Mouse (Mus musculus) adrenal gland, adult 2 months (tissue): ENCODE measurements around the gene Cript. TPM values are rescaled to one million over a fixed set of nuclear protein-coding genes. Genes with fewer than 3 reads are reported as not detected.

Experiments
- DNase-seq: peaks from one replicate; pipeline ENCODE4 v3.0.0; 2021
- long read RNA-seq: library from polyadenylated mRNA; stranded (forward); transcript quantifications from one replicate; pipeline ENCODE4 v2.0.0, GENCODE M21; 2021
- polyA plus RNA-seq: library from polyadenylated mRNA; depleted of rRNA; stranded (reverse); fragments of >200 nt; gene quantifications from 2 replicates; pipeline ENCODE4 v1.2.3, GENCODE M21; 2012; rRNA removed
- total RNA-seq, 2 experiments: library from RNA; stranded (reverse); gene quantifications; 2 replicates each; pipeline ENCODE4 v1.2.3; 2021

The Cript gene
- total RNA-seq (10 to 100 TPM; 62.2 to 72.8 TPM), polyA plus RNA-seq (1.9 and 2.2 TPM in 2 replicates)
- long read RNA-seq, transcript Cript-201 (5 exons, 1,184 nt): major isoform, 41 of 60 reads
- long read RNA-seq, partial matches to known transcripts: 6 of 60 reads
- long read RNA-seq, other reads (novel, unspliced or antisense): 13 of 60 reads

- DNase-seq: peak; percentile 98
Observed at GRCm38 (mm10) chr17:87025269-87025949, at the start of gene Cript, which contains the start of gene Pigf. Gene Cript (plus strand): TSS chr17:87025550. Gene Pigf (minus strand): TSS chr17:87025406.

GRCm38 (mm10) chr17:86976387-86976786, 49.0 kb upstream of the Cript start:
- no peak for DNase-seq

GRCm38 (mm10) chr17:86978496-86978895, 46.9 kb upstream of the Cript start:
- DNase-seq: no peak

GRCm38 (mm10) chr17:86981205-86981604, 44.1 kb upstream of the Cript start:
- no peak for DNase-seq

- no peak for DNase-seq
Observed at GRCm38 (mm10) chr17:86981701-86982100, 43.6 kb upstream of the Cript start.

- DNase-seq: no peak
Observed at GRCm38 (mm10) chr17:86982497-86982896, 42.9 kb upstream of the Cript start.

- DNase-seq: no peak
Observed at GRCm38 (mm10) chr17:86986449-86987138, 38.8 kb upstream of the Cript start.

- DNase-seq: no peak
Observed at GRCm38 (mm10) chr17:86988161-86988560, 37.2 kb upstream of the Cript start.

- DNase-seq: peak; percentile 53
Observed at GRCm38 (mm10) chr17:86988601-86989184, 36.7 kb upstream of the Cript start.

- no peak for DNase-seq
Observed at GRCm38 (mm10) chr17:86991306-86991705, 34.0 kb upstream of the Cript start.

GRCm38 (mm10) chr17:86997323-86997722, 28.0 kb upstream of the Cript start:
- no peak for DNase-seq

- no peak for DNase-seq
Observed at GRCm38 (mm10) chr17:87008950-87009349, 16.4 kb upstream of the Cript start.

- peak; percentile 28 for DNase-seq
Observed at GRCm38 (mm10) chr17:87011301-87012019, 13.9 kb upstream of the Cript start.

GRCm38 (mm10) chr17:87019692-87020091, 5.7 kb upstream of the Cript start:
- DNase-seq: no peak

GRCm38 (mm10) chr17:87024491-87025242, 683 bp upstream of the Cript start:
- no peak for DNase-seq

GRCm38 (mm10) chr17:87036141-87037073, 11.1 kb downstream of the Cript start:
- no peak for DNase-seq

GRCm38 (mm10) chr17:87038496-87038895, 13.1 kb downstream of the Cript start:
- DNase-seq: no peak

- peak; percentile 60 for DNase-seq
Observed at GRCm38 (mm10) chr17:87041739-87042138, 16.4 kb downstream of the Cript start.

- peak; percentile 85 for DNase-seq
Observed at GRCm38 (mm10) chr17:87044364-87044763, 19.0 kb downstream of the Cript start.

GRCm38 (mm10) chr17:87044796-87045195, 19.4 kb downstream of the Cript start:
- no peak for DNase-seq
